Mouse (Mus musculus) MEL (cell line): ENCODE data around the gene Ccdc85a. TPM values are rescaled to one million over a fixed set of nuclear protein-coding genes. Genes with fewer than 3 reads are reported as not detected.
"Not testable (repeated sequence)": the region's sequence is repeated elsewhere in the genome, so short reads cannot be mapped to it uniquely, and the experiment has no call there.

Experiments used
- DNase-seq: peaks from one replicate; pipeline ENCODE4 v3.0.0; 2011; ENCODE audit warnings: low read depth, low spot score
- H3K27ac ChIP-seq: 2 replicates; pipeline ENCODE4 v1.5.1; 2012; ENCODE audit warnings: low read depth, mild to moderate bottlenecking, control low read depth, low read length, moderate library complexity; ENCODE audit not compliant: control insufficient read depth
- H3K27me3 ChIP-seq, 2 experiments: fragments of 150-350 bp in 1 of 2; sonication (generic) in 1 of 2; 2 replicates each; pipeline ENCODE4 v1.6.1; 2012; ENCODE audit warnings: low read length in 2 of 2, mild to moderate bottlenecking in 2 of 2, improper control_type of control experiment in 1 of 2, moderate library complexity in 1 of 2; ENCODE audit not compliant: insufficient read depth in 2 of 2, control insufficient read depth in 1 of 2
- H3K36me3 ChIP-seq, 2 experiments: 2 replicates each; pipeline ENCODE4 v1.6.1; 2012 to 2014; ENCODE audit warnings: low read length in 2 of 2, improper control_type of control experiment in 1 of 2, inconsistent platforms in 1 of 2, mild to moderate bottlenecking in 1 of 2; ENCODE audit not compliant: insufficient read depth in 2 of 2, control insufficient read depth in 1 of 2
- H3K4me1 ChIP-seq, 2 experiments: fragments of 150-350 bp in 1 of 2; sonication (generic) in 1 of 2; 2 replicates each; pipeline ENCODE4 v1.6.1; 2012; ENCODE audit warnings: low read length in 2 of 2, improper control_type of control experiment in 1 of 2, mild to moderate bottlenecking in 1 of 2; ENCODE audit not compliant: insufficient read depth in 2 of 2, control insufficient read depth in 1 of 2
- H3K4me3 ChIP-seq, 2 experiments: fragments of 150-350 bp in 1 of 2; sonication (generic) in 1 of 2; 2 replicates each; pipeline ENCODE4 v1.5.1; 2012; ENCODE audit warnings: low read depth in 2 of 2, low read length in 2 of 2, mild to moderate bottlenecking in 2 of 2, moderate library complexity in 2 of 2, control low read depth in 1 of 2, improper control_type of control experiment in 1 of 2; ENCODE audit not compliant: control insufficient read depth in 1 of 2, insufficient read depth in 1 of 2
- H3K79me2 ChIP-seq: 2 replicates; pipeline ENCODE4 v1.6.1; 2012; ENCODE audit warnings: mild to moderate bottlenecking, low read length, moderate library complexity; ENCODE audit not compliant: control insufficient read depth, poor library complexity, insufficient read depth
- H3K9ac ChIP-seq: 2 replicates; pipeline ENCODE4 v1.6.1; 2012; ENCODE audit warnings: low read depth, mild to moderate bottlenecking, control low read depth, low read length, moderate library complexity; ENCODE audit not compliant: control insufficient read depth, poor library complexity, severe bottlenecking
- H3K9me3 ChIP-seq: fragments of 150-350 bp; sonication (generic); replicated peaks from 2 replicates; pipeline ENCODE4 v1.6.1; 2012; ENCODE audit warnings: mild to moderate bottlenecking, low read length, improper control_type of control experiment, moderate library complexity; ENCODE audit not compliant: insufficient read depth
- CHD1 ChIP-seq: IDR thresholded peaks from 2 replicates; pipeline ENCODE4 v1.6.1; 2012; ENCODE audit warnings: low read depth, mild to moderate bottlenecking, inconsistent platforms, low read length, improper control_type of control experiment
- CHD2 ChIP-seq: IDR thresholded peaks from 2 replicates; pipeline ENCODE4 v1.6.1; 2011; ENCODE audit warnings: low read length, improper control_type of control experiment
- E2F4 ChIP-seq: IDR thresholded peaks from 2 replicates; pipeline ENCODE4 v1.6.1; 2011; ENCODE audit warnings: low read depth, low read length, improper control_type of control experiment, borderline replicate concordance
- ELF1 ChIP-seq: IDR thresholded peaks from 2 replicates; pipeline ENCODE4 v1.6.1; 2014; ENCODE audit warnings: low read depth, mild to moderate bottlenecking, inconsistent platforms, low read length, improper control_type of control experiment, moderate library complexity
- EP300 ChIP-seq, 2 experiments: IDR thresholded peaks; 2 replicates each; pipeline ENCODE4 v1.6.1; 2011; ENCODE audit warnings: improper control_type of control experiment in 2 of 2, low read length in 2 of 2, low read depth in 1 of 2, mild to moderate bottlenecking in 1 of 2
- MAFK ChIP-seq: IDR thresholded peaks from 2 replicates; pipeline ENCODE4 v1.6.1; 2011; ENCODE audit warnings: low read depth, mild to moderate bottlenecking, low read length, improper control_type of control experiment, borderline replicate concordance
- MEF2A ChIP-seq: IDR thresholded peaks from 2 replicates; pipeline ENCODE4 v1.6.1; 2014; ENCODE audit warnings: low read depth, mild to moderate bottlenecking, inconsistent platforms, low read length, improper control_type of control experiment; ENCODE audit not compliant: poor library complexity, insufficient replicate concordance, severe bottlenecking; ENCODE audit errors: extremely low read depth
- MXI1 ChIP-seq: IDR thresholded peaks from 2 replicates; pipeline ENCODE4 v1.6.1; 2011; ENCODE audit warnings: mild to moderate bottlenecking, low read depth, low read length, improper control_type of control experiment
- NRF1 ChIP-seq: IDR thresholded peaks from 2 replicates; pipeline ENCODE4 v1.6.1; 2014; ENCODE audit warnings: low read depth, mild to moderate bottlenecking, inconsistent platforms, low read length, improper control_type of control experiment, moderate library complexity; ENCODE audit not compliant: poor library complexity, insufficient read depth, severe bottlenecking
- POLR2AphosphoS2 ChIP-seq: IDR thresholded peaks from 2 replicates; pipeline ENCODE4 v1.6.1; 2011; ENCODE audit warnings: low read length, improper control_type of control experiment
- RAD21 ChIP-seq: IDR thresholded peaks from 2 replicates; pipeline ENCODE4 v1.6.1; 2011; ENCODE audit warnings: mild to moderate bottlenecking, low read depth, low read length, improper control_type of control experiment
- RCOR1 ChIP-seq: IDR thresholded peaks from 2 replicates; pipeline ENCODE4 v1.6.1; 2012; ENCODE audit warnings: low read depth, mild to moderate bottlenecking, inconsistent platforms, low read length, improper control_type of control experiment
- USF1 ChIP-seq: IDR thresholded peaks from 2 replicates; pipeline ENCODE4 v1.6.1; 2014; ENCODE audit warnings: low read depth, mild to moderate bottlenecking, inconsistent platforms, low read length, improper control_type of control experiment, moderate library complexity
- ZKSCAN1 ChIP-seq: IDR thresholded peaks from 2 replicates; pipeline ENCODE4 v1.6.1; 2012; ENCODE audit warnings: low read depth, mild to moderate bottlenecking, inconsistent platforms, low read length, improper control_type of control experiment, moderate library complexity
- ZNF384 ChIP-seq: IDR thresholded peaks from 2 replicates; pipeline ENCODE4 v1.6.1; 2012; ENCODE audit warnings: low read depth, mild to moderate bottlenecking, inconsistent platforms, low read length, improper control_type of control experiment
- polyA plus RNA-seq, 2 experiments: library from polyadenylated mRNA; stranded (reverse) in 1 of 2; unstranded in 1 of 2; fragments of >175 nt in 1 of 2; fragments of >200 nt in 1 of 2; gene quantifications; 2 replicates each; pipeline versions ENCODE4 v1.2.1 to v1.2.4; 2012; ENCODE audit warnings: low replicate concordance in 2 of 2, low read depth in 1 of 2; ENCODE audit not compliant: insufficient read length in 2 of 2, insufficient read depth in 1 of 2, missing spikeins in 1 of 2
- total RNA-seq: library from RNA; depleted of rRNA; stranded (reverse); fragments of 300-350 nt; gene quantifications from 2 replicates; pipeline ENCODE4 v1.2.3, GENCODE M21; 2012

The Ccdc85a gene
- total and polyA plus RNA-seq, 3 experiments = not detected

DNA sequence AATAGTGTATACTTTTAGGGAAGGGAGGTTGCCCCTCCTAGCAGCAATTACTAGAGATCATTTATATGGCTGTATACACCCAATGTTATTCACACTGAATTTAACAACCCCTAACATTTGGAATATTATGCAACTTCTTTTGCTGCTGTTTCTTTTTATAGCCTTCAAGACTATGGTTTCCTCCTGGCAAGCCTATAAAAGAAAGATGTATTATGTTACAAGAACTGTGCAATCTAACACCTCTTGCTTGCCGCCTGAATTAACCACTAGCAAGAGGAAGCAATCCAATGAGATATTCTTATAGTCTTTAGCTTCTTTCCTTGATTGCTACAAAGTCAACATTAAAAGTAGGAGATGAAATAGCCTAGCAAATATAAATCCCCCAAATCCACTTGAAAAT, 187.0 kb downstream of the Ccdc85a start:
- Histone ChIP-seq H3K36me3 (no peaks in the 10 kb centered on the region), H3K4me1 (no peaks in the 10 kb centered on the region), H3K9me3 (no peaks in the 10 kb centered on the region), H3K27ac (no peak overlapping the region), H3K79me2 (no peaks in the 10 kb centered on the region), H3K9ac (no peak overlapping the region), H3K27me3 (no peaks in the 10 kb centered on the region), H3K4me3 (no peak overlapping the region)
- DNase-seq = no peak
- TF ChIP-seq ELF1 (no peak), RAD21 (no peak), MEF2A (no peak), E2F4 (no peak), CHD1 (no peak), NRF1 (no peak), MXI1 (no peak), RCOR1 (no peak)

DNA sequence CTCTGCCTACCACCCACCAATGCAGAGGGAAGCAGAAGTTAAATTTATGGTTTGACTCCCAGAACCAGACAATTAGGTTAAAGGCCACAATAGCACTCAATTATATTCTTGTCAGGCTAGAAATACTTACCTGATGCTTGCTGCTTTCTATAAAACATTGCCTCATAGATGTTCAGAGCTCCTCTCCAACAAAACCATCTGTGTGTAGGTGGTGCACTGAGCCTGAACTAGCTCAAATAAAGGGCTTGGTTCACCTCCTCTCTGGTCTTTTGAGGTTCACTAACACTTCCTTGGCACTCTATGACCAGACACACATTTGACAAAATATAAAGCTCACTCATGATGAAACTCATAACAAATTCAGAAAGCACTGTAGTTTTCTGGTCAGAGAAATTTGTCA, 208.2 kb downstream of the Ccdc85a start:
- TF ChIP-seq USF1 (no peak), RAD21 (no peak), CHD2 (no peak), ZKSCAN1 (no peak), EP300 (IDR thresholded peaks at IDR 0.05; ENCODE audit: low read depth in 1 of 2, low read length in 2 of 2) (no peak), POLR2AphosphoS2 (no peak), RCOR1 (no peak)
- no peak for DNase-seq
- Histone ChIP-seq H3K27ac (no peak overlapping the region), H3K4me1 (no peaks in the 10 kb centered on the region), H3K79me2 (no peaks in the 10 kb centered on the region), H3K9ac (no peak overlapping the region), H3K4me3 (no peak overlapping the region), H3K36me3 (no peaks in the 10 kb centered on the region), H3K9me3 (no peaks in the 10 kb centered on the region), H3K27me3 (no peaks in the 10 kb centered on the region)

DNA sequence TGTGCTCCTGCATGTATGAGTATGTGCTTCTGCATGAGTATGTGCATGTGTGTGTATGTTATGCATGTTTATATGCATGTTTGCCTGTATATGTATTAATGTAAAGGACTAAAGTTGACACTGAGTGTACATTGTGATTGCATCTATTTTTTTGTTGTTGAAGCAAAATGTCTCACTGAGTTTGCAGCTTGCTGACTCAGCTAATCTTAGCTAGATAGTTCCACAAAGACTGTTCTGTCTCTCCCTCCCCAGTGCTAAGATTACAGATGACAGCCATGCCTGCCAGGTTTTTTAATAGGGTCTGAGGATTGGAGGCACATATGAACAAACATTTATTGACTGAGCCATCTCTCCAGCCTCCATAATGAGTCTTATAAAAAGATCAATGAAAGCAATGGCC, 209.5 kb downstream of the Ccdc85a start:
- no peak overlapping the region for H3K4me3 ChIP-seq
- H3K4me1 ChIP-seq = no peaks in the 10 kb centered on the region
- H3K79me2 ChIP-seq = no peaks in the 10 kb centered on the region
- H3K9ac ChIP-seq = no peak overlapping the region
- H3K27ac ChIP-seq = no peak overlapping the region
- no peaks in the 10 kb centered on the region for H3K27me3 ChIP-seq
- H3K9me3 ChIP-seq = no peaks in the 10 kb centered on the region
- no peak for DNase-seq
- no peaks in the 10 kb centered on the region for H3K36me3 ChIP-seq
- TF ChIP-seq ZNF384 (no peak), MAFK (peak; percentile 21; the same call in 1 of the 2 replicates)

DNA sequence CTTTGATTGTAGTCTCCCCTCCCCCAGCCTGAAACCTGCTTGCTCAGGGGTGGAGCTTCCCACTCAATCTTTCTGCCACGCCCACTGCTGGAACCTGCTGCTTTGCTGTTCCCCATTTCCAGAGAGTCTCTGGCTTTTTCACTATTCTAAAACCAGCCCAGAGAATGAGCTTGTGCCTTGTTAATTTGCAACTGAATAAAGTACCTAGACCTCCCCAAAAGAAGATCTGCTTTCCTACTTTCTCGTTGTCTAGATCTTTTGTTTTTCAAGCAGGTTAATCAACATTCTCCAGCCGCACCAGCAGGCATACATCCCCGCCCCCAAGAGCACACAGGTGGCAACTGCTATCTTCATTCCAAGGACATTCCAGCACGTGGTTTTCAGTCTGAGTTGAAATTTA, 212.7 kb downstream of the Ccdc85a start:
- not testable (repeated sequence) for H3K79me2 ChIP-seq, H3K4me3 ChIP-seq, H3K27ac ChIP-seq, H3K9ac ChIP-seq, H3K9me3 ChIP-seq, H3K4me1 ChIP-seq, DNase-seq, H3K36me3 ChIP-seq, H3K27me3 ChIP-seq
